Mouse (Mus musculus): ENCODE measurements around the gene Trpc7.

The Trpc7 gene

DNA sequence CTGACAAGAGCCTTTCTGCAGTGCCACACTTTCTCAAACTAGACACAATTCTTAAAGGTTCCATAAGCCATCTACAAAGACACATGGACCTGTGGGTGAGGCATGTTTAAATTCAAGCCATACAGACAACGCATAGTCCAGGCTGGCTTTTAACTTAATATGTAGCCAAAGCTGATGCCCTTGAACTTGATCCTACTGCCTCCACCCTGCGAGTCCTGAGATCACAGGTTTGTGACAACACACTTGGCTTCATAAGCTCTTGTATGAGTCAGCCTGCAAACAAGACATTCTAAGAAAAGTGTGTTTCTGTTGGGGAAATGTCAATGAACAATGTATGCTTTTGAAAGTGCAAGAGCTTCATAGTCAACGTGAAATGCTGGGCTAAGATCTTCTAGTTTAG is 102.9 kb downstream of the Trpc7 start:
- peak; percentile 23 to 68 for DNase-seq (ENCODE audit: inconsistent age in 2 of 2, low spot score in 1 of 2)

DNA sequence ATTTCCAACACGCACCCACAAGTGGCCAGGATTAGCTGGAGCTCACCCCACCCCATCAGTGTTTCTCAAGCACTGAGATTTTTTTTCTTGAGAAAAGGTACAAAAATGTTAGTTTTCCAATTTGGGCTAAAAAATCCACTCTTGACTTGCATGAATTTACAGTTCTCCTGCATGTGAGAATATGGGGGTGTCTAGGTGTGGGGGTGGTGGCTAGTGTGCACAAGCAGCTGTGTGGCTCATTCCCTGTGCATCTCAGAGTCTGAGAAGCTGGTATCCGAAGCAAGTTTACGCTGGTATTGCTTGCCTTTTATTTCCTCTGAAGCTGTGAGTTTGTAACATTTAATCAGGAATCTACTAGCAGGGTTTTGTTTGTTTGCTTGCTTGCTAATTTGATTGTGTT is 105.1 kb downstream of the Trpc7 start:
- no peak for DNase-seq (ENCODE audit: inconsistent age in 2 of 2, low spot score in 1 of 2)

DNA sequence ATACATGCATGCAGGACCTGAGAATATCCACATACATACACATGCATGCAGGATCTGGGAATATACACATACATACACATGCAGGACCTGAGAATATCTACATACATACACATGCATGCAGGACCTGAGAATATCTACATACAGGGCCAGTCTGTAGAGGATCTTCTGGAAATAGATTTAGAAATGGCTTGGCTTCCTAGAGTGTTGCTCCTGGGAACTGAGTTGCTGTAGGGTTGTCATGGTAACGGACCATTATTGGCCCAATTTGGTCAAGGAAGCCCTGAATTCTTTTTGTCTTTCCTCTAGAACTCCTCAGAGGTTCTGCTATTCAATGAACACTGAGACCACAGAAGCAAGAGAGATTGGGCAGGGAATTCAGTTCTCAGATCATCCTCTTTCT is 113.2 kb downstream of the Trpc7 start:
- DNase-seq (ENCODE audit: inconsistent age in 2 of 2, low spot score in 1 of 2): no peak

DNA sequence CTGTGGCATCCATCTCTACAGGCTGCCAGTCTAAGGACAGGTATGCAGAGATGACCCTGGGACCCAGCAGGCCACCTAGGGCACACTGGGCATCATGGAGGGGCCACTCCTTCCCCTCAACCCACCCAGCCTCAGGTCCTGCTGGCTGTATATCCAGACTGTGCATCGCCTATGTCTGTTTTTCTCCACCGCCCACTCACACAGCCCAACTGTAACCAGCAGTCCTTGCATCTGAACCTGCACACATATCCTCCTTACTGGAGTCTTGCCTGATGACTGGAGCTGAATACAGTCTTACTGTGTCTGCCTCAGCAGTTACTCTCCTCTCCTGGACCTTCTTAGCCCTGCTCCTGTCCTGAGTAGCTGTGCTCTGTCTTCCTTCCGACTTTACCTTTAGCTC is 114.1 kb downstream of the Trpc7 start:
- DNase-seq (ENCODE audit: inconsistent age in 2 of 2, low spot score in 1 of 2): no peak

DNA sequence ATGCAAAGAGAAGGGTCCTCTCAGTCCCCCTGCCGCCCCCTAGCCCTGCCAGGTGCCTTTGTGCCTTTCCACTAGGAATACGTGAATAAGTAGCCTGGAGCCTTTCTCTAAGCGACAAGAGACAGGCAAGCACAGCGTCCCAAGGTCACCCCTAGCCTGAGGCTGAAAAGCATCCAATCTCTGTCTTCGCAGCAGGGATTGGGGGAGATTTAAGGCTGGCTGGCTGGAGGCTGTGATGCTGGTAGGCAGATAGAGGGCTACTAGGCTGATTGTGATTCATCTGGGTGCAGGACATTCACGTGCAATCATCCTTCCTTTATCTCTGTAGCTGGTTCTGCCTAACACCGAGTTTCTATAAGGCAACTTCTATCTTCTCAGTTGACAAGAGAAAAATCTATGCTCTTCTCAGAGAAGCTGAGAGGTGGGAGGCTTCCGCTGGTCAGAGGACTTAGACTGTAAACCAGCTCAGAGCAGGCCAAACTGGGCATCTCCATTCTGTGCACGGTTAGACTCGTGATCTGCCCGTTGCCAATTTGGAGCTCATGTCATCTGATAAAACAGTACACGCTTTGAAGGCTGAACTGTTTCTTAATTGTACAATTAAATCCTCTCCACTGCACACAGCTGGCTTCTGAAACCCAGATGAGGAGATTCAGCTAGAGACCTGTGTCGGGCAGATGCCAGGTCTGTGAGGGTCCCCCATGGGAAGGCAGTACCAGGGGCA is 114.9 kb downstream of the Trpc7 start:
- DNase-seq (ENCODE audit: inconsistent age in 2 of 2, low spot score in 1 of 2): peak in 1 of 2 experiments; percentile 55

DNA sequence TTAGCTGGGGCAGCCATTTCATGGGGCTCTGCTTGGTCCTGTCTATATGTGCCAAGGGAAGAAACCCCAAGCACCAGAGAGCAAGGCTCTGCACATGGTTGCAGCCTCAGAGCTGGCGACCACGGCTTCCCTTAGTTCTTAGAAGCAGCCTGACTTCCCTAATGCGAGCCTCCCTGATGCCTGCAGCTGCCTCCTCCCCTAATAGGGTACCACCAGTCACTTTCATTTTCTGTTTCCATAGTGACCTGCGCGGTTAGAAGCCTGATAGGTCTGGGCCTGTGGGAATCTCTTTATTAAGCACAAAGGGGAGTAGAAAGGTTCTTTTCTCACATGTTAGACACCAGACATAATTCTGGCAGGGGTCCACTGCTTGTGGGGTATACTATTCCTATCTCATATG is 121.5 kb downstream of the Trpc7 start:
- DNase-seq (ENCODE audit: inconsistent age in 2 of 2, low spot score in 1 of 2): no peak

DNA sequence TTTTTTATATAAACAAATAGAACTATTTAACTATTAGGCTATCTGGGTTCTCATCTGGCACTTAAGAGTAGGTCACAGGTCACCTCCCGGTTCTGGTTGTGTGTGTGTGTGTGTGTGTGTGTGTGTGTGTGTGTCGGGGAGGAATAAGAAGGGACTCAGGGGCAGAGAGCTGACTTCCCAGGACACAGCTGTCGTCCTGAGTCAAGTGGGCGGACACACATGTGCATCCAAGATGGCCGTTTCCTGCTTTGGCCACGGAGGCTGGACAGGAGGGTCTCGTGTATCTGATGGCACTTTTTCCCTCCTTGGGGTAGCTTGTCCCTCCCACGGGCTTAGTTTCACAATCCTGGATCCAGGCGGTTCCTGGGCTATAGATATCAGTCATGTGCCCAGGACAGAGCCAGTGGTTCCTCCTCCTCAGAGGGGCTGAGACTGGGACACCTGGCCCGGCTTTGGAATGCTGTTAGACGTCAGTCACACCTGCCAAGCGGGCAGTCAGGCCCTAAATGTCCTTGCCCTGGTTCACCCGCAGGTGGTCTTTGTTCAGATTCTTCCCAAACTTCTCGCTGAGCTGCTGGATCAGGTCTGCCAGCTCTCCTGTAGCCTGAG is 122.4 kb downstream of the Trpc7 start:
- no peak for DNase-seq (ENCODE audit: inconsistent age in 2 of 2, low spot score in 1 of 2)

DNA sequence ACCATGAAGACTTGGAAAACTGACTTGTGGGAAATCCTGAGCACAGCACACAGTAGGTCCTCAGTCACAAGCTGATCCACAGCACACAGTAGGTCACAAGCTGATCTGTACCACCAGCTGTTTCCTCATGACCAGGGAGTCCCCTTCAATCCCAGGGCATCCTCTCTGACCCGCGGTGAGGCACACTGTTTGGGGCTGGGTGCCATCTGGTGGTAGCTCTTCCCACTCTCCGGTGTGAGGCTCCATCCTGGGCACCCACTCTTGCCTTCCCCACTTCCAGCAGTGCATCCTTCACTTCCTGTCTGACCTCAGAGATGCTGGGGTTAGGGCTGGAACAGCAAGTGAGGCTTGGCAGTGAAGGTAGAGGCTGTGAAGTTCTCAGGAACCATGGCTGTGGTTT is 123.2 kb downstream of the Trpc7 start:
- DNase-seq (ENCODE audit: inconsistent age in 2 of 2, low spot score in 1 of 2): no peak

DNA sequence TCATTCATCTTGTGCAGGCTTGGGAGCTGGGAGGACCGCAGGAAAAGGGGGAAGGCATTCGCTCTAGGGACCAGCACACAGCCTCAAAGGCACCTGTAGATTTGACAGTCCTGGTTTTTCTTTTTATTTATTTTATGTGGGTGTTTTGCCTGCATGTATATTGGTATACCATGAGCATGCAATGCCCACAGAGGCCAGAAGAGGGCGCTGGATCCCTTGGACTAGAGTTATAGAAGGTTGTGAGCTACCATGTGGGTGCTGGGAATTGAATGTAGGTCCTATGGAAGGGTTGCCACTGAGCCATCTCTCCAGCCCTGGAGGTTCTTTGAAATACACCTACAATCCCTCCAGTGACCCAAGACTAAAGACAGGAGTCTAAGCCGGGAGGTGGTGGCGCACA is 125.0 kb downstream of the Trpc7 start:
- no peak for DNase-seq (ENCODE audit: inconsistent age in 2 of 2, low spot score in 1 of 2)

DNA sequence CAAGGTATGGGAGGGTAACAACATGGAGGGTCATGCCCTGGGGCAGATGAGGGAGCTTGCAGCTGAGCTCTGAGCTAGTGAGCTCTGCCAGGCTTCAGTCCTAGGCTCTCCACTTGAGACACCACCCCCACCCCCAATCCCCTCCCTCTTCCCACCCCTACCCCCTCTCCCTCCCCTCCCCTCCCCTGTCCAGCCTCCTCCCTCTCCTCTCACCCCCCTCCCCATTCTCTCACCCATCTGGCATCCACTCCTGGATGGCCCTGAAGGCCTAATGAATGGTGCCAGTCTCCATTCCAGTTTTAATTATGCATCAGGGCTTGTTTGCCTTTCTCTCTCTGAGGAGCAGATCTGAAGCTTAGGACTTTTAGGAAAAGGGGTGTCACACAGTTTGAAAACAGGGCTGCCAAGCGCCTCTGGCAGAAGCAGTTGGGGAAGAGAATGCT is 125.6 kb downstream of the Trpc7 start:
- no peak for DNase-seq (ENCODE audit: inconsistent age in 2 of 2, low spot score in 1 of 2)

DNA sequence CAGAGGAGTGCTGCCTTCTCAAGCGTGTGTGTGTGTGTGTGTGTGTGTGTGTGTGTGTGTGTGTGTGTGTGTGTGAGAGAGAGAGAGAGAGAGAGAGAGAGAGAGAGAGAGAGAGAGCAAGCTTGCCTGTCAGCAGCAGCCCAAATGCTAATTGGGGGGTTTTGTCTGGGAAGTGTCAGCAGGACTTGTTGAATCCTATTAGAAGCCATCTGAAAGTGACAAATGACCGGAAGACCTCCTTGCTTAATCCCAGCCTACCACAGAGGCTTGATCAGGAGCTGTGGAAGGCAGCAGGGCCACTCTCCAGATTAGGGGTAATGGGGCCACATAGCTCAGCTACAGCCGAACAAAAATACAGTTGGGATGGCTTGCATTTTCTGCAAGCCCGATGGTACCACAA is 126.4 kb downstream of the Trpc7 start:
- DNase-seq (ENCODE audit: inconsistent age in 2 of 2, low spot score in 1 of 2): no peak

DNA sequence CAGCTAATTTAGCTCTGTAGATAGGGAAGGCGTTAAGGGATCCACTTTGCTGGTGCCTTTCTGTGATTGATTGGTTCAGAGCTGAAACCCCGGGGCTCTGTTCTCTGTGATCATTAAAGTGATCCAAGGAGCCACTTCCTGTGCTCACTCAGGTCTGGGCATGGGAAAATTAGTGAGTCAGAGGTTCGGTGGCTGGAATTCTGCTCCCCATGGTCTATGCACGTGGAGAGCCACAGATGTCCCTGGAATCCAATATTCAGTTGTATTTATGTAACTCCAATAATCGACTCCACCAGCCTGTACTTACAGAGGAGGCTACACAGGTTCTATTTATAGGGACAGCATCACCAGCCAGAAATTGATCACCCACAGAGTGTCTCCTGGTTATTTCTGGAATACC is 129.6 kb downstream of the Trpc7 start:
- DNase-seq (ENCODE audit: inconsistent age in 2 of 2, low spot score in 1 of 2): peak; percentile 15 to 37

DNA sequence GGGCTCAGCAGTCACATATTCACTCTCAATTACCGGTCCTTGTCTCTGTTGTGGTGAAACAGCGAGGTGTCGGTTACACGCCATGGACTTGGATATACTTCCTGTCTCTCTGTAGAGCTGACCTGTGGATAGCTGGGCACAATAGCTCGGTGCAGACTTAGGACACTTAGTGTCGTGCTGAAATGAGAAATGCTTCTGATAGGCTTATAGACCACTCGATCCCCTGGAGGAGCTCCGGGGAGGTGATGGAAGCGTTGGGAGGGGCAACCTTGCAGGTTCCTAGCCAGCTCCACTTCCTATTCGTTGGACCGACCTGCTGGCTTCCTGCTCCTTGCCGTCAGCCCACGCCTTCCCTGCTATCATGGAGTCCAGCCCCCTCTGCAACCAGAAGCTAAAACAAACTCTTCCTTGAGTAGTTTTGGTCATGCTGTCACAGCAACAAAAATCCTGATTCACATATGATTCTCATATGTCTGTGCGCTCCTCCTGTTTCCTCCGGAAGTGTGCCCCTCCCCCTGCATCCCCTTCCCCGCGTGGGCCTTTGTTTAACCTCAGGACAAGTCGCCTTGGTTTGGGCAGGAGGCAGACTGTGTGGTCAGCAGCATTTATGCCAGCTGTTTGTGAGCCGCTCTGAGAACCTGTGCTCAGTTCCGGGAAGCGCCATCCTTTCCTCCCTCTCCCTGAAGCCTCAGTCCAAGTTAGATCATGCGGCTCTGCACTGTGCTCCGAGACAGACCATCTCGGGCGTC is 130.3 kb downstream of the Trpc7 start:
- no peak for DNase-seq (ENCODE audit: inconsistent age in 2 of 2, low spot score in 1 of 2)

DNA sequence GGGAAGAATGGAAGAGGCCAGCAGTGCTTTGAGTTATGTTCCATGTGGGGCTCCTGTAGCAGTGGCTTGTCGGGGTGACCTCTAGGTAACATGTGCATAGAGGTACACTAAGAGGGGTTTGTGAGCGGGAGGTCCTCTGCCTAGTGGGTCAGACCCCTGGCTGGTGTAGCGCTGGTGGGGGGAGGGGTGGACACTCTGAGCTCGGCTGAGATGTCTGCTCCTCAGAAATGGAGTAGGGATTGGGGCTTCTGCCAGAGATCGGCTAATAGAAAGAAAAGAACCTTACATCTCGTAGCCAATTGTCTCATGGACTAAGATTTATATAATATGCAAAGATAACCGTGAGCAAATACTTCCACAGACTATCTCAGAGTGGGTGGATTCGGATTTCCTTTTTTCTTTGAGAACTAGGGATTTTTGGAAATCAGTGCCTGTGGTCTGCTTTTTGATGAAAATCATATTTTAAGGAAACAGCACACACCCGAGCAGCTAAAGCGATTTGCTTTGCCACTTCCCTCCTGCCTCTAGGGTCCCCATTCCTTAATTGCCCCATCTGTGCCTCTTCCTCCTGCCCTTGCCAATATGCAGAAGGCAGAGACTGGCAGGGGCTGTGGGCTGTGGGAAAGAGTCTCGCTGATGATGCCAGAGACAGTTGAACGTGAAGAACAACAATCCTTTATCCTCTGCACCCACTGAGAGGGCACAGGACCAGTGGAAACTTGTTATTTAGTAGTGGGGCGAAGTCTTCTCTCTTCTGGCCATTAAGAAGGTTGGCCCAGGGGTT is 133.2 kb downstream of the Trpc7 start:
- no peak for DNase-seq (ENCODE audit: inconsistent age in 2 of 2, low spot score in 1 of 2)

DNA sequence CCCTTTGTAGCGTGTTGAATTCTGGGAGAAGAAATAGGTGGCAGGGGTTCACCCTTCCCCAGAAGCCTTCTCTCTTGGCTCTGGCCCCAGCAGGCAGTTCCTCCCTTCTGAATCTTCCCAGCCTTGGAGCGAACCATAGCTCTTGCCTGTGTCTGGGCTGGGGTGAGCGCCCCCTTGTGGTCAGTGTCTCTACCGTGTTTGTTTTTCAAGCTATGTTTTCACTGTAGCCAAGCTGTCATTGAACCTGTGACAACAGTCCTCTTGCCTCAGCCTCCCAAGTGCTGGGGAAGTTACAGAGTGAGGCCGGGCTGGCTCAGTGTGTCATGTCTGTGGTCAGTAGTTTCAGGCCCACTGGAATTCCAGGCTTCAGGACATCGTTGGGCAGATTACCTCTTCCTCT is 137.3 kb downstream of the Trpc7 start:
- peak; percentile 76 to 92 for DNase-seq (ENCODE audit: inconsistent age in 2 of 2, low spot score in 1 of 2)

DNA sequence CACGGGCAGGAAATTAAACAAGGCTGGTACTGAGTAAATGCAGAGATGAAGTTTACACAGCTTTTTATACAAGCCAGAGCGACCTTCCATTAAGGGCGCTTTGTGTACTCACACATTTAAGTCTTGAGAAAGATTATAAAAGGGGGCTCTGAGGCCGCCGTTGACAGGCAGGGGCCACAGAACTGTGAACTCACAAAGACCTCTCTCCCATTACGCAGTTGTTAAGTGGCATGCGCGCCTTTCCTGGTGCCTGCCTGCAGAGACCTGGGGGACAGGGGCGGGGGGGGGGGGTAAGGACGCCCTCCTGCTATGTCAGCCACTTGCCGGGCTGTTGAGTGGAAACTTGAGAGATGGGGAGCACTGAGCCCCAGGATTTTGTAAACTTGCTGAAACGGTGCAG is 138.6 kb downstream of the Trpc7 start:
- no peak for DNase-seq (ENCODE audit: inconsistent age in 2 of 2, low spot score in 1 of 2)

DNA sequence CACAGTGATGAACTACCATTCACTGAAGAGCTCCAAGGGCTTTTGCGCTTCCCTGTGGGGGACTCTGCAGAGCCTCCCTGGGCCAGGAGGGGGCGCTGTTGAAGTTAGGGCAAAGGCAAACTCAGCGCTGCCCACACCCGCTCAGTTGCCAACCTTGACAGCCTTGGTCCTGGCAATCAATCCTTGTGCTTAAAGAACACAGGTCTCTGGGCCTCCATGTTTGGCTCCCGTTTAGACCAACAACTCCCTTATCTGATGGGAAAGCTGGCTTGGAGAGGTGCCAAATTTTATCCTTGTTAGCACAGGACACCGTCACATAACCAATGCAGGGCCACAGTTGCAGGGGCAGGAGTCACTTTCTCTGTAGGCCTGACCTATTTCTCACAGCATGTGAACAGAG is 139.9 kb downstream of the Trpc7 start:
- peak; percentile 41 to 74 for DNase-seq (ENCODE audit: inconsistent age in 2 of 2, low spot score in 1 of 2)

DNA sequence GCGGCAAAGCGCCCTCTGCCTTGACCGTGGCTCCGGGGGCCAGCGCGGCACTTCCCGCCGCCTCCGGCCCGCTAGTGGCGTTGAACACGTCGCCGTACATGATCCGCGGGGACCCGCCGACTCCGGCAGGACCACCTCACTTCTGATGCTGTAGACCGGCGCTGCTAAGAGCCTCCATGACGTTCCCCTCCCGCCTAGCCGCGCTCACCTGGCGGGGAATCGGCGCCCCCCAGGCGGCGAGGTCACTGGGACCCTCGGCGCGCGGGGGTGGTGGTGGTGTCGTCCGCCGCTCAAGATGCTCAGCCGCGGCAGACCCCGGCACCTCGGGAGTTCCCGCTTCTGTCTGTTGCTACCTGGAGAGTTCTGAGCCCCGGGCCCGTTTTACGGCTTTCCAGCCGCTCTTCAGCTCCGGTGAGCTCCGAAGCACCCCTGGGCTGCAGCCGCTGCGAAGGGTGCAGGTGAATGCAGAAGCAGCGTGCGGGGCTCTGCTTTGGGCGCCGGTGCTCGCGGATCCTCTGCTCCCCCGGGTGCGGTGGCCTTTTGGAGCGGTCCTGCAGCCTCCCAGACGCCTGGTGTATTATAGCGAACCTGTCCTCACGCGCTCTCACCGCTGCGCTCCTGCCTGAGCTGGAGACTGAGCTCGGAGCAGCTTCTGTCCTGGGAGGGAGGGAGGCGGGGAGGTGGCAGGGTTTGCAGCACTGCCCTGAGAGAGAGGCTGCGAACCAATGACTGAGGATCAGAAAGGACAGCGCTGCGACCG is 142.4 kb downstream of the Trpc7 start, which contains the start of gene Gm45623:
Gene Gm45623, minus strand, starts transcription at position 636 of the 760 bp plus-strand sequence.
- DNase-seq (ENCODE audit: inconsistent age in 2 of 2, low spot score in 1 of 2): no peak

DNA sequence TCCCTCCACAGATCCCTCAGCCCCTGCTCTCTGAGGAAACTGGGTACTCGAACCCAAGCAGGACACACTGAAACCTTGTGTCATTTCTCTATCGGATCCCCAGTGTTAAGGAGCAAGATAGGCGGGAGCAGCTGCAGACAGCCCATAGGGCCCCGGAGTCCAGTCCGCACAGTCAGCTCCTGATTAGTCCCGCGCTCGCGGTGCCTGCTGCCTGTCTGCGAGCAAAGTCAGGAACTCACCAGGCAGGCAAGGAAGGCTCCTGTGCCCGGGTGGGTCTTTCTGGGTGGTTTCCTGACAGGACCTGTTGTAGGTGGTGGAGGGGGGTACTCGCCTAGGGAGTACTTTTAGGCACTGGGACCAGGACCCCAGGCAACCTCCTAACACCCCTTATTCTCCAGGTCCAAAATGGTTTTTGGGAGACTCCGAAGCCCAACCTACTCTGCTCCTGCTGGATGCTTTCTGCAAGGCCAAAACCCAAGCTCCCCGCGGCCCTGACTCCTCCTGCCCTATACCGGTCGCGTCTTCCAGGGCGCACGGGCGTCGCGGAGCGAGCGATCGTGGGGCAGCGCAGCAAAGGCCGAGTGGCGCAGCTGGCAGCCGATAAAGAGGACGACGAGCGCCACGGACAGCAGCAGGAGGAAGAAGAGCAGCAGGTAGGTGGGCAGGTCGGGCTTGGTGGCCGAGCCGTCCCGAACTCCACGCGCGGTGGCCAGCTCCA is 143.2 kb downstream of the Trpc7 start:
- DNase-seq (ENCODE audit: inconsistent age in 2 of 2, low spot score in 1 of 2): no peak

DNA sequence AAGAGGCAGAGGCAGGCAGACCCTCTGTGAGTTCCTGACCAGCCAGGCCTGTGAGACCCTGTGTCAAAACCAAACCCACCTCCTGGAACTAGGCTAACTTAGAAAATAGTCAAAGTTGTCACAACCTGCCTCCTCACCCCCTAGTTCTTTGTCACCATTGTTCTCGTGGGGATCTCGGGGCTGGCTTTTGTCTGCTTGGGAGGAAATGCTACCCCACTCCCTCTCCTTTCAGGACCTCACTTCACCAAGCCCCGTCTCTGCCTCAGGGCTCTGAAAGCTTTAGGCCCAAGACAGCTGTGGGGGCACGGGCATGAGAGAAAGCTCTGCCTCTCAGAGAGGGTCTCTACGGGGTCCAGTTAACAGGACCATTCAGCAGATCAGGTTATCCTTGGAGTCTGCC is 144.0 kb downstream of the Trpc7 start:
- DNase-seq (ENCODE audit: inconsistent age in 2 of 2, low spot score in 1 of 2): no peak
